Mouse (Mus musculus): ENCODE data around the gene Supt3.
A peak's percentile ranks its signal among the peaks of the same experiment; 100 is the strongest.

Gene Supt3

DNA sequence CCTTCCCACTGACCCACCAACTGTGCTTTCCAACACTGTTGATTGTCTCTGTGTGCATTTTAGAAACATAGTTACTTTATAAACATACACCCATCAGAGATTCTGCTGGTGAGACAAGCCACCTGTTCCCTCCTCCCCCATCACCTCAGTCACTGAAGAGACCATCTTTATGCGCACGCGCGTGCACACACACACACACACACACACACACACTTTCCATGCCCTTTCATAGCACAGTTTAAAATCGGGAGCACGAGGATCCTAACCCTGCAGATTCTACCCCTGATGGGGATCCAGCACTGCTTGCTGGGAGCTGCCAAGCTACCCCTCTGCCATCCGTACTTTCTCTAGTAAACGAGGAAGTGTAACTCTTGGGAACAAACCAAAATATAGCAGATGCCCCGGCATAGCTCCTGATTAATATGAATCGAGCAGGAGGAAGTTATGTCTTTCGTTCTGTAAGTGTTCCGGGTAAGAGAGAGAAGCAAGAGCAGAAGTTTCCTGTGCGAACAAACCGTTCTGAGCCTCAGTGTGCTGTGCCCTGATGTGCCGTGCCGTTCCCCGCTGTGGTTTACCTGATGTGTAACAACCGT is 342.8 kb downstream of the Supt3 start:
- DNase-seq (ENCODE audit: extremely low spot score, low spot score): no peak

DNA sequence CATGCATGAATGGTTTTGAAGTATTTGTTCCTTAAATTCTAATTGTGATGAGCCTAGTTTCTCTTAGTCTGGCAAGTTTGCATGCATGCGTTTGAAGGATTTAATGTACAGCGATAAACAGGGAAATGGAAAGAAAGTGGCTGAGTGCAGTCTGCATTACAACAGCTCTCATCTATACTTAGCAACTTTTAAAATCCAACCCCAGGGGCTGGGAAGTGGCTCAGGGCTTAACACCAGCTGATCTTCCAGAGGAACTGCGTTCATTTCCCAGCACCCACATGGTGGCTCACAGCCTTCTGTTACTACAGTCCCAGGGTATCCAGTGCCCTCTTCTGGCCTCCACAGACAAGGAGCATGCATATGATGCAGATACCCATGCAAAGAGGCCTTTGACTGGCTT is 346.9 kb downstream of the Supt3 start:
- no peak for DNase-seq (ENCODE audit: extremely low spot score, low spot score)

DNA sequence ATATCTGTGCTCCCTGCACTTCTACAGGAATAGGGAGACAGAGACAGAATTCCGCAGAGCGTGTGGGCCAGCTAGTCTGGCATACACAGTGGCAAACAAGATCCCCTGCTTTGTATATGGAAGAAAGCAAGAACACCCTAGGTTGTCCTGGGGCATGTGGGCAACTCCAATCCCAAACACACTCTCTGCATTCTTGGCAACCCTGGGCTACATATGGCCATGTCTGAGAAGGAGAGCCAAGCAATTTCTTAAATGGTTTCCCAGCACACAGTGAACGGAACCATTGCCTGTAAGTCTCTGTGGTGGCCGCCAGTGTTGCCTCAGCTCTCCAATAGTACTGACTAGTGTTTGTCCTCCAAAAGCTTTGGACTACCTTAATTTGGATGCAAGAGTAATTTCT is 351.7 kb downstream of the Supt3 start:
- no peak for DNase-seq (ENCODE audit: extremely low spot score, low spot score)

DNA sequence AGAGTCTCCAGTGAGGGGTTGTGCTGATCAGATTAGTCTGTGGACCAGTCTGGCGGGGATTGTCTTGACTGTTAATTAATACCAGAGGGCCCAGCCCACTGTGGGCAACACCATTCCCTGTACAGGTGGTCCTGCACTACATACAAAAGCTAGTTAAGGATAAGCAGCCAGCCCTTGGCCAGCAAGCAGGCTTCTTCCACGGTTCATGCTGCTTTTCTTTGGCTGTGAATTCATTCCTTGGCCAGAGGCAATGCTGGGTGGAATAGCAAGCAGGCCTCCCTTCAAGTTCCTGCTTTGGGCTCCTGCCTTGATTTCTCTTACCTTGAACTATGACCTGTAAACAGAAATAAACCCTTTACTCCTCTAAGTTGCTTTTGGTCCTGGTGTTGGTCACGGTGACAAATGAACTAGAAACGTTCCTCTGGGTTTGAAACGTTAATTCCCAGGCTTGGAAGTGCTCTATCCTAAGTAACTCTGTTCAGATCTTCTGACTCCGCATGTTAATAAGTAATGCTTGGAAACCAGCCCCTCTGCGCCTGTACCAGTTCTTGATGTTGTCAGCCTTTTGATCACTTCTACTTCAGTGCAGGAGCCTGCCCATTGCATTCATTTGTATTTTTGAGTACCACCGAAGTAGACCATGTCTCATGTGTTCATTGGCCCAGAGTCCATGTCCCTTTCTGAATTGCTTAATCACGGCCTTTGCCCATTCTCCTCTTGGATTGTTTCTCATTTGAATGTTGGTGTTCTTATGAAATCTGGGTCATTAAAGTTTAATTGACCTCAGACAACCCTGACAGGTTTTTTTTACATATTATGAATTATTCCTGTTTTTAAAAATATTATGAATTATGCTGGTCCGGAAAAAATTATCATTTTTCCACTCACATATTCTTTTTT is 356.8 kb downstream of the Supt3 start:
- DNase-seq (ENCODE audit: extremely low spot score, low spot score): no peak

DNA sequence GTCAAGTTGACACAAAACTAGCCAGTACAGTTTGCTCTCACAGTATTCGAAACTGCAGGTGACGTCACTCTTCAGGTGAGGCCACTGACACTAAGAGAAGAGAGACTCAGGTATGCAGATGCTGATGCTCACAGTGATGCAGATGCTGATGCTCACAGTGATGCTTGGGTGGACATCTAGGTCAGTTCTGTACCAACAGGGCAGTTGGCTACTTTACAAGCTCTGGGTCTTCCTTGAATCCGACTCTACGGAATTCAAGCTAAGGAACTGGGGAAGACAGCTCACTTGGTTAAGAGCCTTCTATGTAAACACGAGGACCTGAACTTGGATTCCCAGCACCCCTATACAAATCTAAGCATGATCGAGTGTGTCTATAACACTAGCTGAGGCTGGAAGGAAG is 359.5 kb downstream of the Supt3 start:
- DNase-seq (ENCODE audit: extremely low spot score, low spot score): no peak

DNA sequence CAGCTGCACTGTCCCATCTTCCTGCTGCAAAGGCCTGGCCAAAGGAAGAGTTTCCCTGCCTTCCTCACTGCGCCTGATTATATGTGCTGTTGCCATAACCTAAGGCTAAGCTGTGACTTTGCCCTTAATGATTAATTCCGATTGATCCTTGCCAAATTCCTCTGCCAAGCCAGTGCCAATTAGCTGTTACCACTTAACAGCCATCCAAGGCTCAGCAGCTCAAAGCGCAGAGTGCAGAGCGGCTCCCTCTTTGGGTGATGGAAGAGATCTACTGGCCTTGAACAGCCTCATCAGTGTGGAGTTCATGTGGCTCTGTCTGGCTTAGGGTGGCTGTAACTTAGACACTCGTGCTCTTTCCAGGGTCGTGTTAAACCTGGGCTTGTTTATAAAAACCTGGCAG is 366.1 kb downstream of the Supt3 start:
- no peak for DNase-seq (ENCODE audit: extremely low spot score, low spot score)

DNA sequence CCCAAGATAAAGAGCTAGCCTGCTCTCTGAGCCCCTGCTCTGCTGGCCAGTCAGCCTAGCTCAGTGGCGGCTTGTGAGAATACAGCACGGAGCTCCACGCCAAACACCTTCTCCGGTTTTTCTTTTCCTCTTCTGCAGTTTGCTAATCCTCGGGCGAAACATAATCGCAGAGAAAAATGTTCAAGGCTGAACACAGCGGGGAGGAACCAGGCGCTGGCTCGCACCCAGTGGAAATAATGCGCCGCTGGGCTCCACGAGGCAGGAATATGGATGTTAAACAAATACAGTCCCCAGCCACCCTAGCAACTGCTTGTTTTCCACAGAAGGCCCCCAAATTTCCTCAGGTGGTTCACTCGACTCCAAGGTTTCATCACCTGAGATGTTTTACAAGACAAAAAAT is 367.7 kb downstream of the Supt3 start:
- no peak for DNase-seq (ENCODE audit: extremely low spot score, low spot score)

DNA sequence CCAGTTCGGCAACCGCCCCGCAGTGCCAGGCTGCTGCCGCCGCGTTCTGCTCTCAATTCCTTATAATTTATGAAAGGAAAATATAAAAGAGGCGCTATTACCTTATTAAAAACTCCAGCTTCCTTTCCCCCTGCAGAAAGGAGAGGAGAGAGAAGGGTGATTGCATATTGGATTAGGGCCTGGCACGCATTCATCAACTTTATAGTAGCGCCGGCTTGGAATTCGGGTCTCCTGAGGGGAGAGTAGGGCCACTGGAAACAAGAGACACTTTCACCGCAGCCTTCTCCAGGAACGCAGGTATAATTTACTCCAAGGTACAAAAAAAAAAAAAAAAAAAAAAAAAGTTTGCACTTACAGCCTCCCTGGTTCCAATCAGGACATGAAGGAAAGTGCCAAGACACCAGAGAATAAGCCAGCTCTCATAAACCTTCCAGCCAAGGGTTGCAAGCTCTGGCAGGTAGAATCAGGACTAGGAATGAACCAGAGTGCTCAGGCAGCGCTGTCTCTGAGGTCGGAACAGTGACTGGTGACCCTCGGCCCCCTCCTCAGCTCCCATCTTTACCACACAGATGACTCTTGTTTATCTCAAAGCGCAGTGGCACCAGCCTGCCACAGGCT is 374.5 kb downstream of the Supt3 start:
- DNase-seq (ENCODE audit: extremely low spot score, low spot score): no peak

DNA sequence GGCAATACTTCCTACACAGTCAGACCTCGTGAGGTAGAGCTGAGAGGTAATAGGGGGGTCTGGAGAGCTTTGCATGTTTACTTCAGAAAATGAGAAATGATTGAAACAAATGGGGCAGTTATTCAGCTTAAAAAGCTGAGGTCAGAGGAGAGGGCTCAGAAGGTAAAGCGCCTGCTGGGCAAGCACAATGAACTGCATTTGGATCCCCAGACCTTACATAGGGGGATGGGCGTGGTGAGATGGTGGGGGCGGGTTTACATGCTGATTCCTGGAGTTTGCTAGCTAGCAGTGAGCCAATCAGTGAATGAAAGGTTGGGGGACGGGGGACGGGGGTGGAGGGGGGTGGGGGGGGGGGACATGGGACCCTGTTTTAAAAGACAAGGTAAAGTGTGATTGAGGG is 376.8 kb downstream of the Supt3 start:
- no peak for DNase-seq (ENCODE audit: extremely low spot score, low spot score)

DNA sequence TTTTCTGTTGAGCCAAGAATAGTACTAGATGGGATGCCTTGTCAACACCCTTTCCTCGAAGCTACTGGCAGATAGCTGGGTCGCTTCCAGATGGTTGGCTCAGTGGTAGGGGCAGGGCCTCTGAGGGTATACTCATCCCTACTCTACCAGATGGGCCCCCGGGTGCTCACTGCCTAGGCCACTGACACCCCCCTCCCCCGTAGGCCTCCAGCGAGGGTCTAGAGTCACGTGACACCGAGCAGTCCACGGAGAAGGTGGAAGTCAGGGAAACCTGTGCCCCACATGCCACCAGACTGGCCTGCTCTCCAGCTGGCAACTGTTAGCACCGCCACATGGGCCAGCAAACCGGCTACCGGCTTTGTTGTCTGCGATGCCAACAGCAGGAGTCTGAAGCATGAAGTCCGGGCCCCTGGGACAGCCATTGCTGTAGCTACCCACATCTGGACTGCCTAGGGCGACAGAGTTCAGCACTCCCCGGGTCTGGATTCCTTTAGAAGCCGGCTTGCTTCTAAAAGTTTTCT is 381.3 kb downstream of the Supt3 start:
- peak; percentile 44 for DNase-seq (ENCODE audit: extremely low spot score, low spot score)

DNA sequence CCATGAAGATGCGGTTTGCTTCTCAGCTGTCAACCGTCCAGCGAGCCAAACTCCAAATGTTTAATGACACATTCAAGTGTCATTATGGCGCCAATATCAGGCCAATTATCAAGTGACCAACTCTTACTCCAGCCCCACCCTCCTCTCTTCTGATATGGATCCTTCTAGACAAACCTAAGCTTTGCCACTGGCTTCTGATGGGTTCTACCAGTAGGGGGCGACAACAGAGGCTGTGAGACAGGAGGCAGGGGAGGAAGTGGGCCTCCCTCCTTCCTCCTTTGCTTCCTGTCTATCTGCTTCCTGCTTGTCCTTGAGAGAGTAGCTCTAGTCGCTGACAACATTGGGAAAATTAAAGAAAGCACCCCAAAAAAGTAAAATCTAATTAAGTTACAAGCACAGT is 383.7 kb downstream of the Supt3 start:
- DNase-seq (ENCODE audit: extremely low spot score, low spot score): no peak

DNA sequence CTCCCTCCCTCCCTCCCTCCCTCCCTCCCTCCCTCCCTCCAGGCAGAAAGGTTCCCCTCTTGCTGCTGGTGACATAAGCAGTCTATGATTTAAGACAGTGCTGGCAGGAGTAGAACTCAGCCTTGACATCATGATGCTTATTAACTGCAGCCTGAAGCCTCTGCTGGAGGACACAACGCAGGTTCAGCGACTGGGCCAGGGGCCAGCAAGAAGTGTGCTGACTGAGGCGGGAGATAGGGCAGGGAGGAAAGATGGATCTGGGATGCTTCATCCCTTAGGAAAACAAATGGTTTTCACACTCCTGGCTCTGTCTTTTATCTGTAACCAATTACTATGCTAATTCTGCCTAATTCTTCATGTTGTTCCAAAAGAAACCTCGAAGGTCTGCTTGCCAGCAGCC is 388.8 kb downstream of the Supt3 start:
- DNase-seq (ENCODE audit: extremely low spot score, low spot score): no peak
